Mouse (Mus musculus): ENCODE results near the gene 0610010K14Rik.

The 0610010K14Rik gene

DNA sequence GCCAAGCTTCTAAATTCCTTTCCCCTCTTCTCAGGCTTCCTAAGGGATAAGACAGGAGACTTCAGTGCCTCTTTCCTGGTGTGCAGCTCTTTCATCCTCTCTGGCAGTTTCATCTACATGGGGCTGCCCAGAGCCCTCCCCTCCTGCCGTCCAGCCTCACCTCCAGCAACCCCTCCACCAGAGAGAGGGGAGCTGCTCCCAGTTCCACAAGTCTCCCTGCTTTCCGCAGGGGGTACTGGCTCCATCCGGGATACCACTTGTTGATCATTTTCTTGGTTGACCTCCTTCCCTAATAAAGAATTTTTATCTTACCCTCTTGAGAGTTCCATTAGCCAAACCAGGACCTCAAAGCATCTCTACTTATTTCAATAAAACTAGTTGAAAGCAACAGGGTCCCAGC lies 21.6 kb downstream of the 0610010K14Rik start:
- DNase-seq (ENCODE audit: low spot score in 2 of 2), result no peak

DNA sequence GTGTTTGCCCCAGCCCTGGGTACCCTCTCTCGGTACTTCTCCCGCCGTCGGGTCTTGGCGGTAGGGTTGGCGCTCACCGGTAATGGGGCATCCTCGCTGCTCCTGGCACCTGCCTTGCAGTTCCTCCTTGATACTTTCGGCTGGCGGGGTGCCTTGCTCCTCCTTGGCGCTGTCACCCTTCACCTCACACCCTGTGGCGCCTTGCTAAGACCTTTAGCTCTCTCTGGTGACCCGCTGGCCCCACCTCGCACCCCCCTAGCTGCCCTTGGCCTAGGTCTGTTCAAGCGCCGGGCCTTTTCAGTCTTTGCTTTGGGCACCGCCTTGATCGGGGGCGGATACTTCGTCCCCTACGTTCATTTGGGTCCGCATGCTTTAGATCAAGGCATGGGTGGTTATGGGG lies 22.4 kb downstream of the 0610010K14Rik start:
- DNase-seq (ENCODE audit: low spot score in 2 of 2), result no peak

DNA sequence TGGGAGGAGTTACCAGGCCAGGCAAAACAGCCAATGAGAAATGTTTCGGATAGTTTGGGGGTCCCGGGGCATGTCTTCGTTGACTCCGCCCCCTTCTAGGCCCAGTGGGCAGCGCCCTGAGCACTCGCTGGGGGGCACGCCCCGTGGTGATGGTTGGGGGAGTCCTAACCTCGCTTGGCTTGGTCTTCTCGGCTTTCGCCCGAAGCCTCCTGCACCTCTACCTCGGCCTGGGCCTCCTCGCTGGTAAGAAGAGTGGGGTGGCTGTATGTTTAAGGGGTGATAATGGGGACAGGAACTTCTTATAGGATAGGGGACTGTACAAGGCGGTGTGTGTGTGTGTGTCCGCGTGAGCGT lies 22.9 kb downstream of the 0610010K14Rik start:
- no peak for DNase-seq (ENCODE audit: low spot score in 2 of 2)

- no peak for DNase-seq (ENCODE audit: low spot score in 2 of 2)
These were observed 23.4 kb downstream of the 0610010K14Rik start for GRCm38 (mm10) chr11:70214191-70214855.

GRCm38 (mm10) chr11:70213736-70214135 lies 24.0 kb downstream of the 0610010K14Rik start:
- no peak for DNase-seq (ENCODE audit: low spot score in 2 of 2)

- DNase-seq (ENCODE audit: low spot score in 2 of 2), result peak in 1 of 2 experiments; percentile 73
These were observed 24.8 kb downstream of the 0610010K14Rik start for GRCm38 (mm10) chr11:70212896-70213295.

DNA sequence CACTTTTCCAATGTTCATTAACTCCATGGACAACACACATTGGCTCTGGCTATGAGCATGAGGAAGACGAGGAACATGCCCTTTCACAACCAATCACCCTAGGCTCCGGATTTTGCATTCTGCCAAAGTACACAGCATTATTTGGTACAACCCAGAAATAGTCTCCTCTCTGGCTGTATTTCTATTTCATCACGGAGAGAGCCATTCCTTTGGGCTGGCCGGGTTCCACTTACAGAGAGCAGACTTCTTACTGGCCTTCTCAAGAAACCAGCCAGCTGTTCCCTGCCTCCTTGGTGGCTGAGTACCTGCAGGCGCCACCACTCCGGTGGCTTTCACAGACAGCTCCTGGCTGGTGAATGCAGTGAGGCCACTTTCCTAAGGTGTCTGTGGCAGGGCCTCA lies 25.3 kb downstream of the 0610010K14Rik start, which contains the start of gene Slc16a11:
Gene Slc16a11, plus strand, starts transcription at position 330 of the 400 bp plus-strand sequence.
- no peak for DNase-seq (ENCODE audit: low spot score in 2 of 2)

GRCm38 (mm10) chr11:70211972-70212371 lies 25.7 kb downstream of the 0610010K14Rik start:
- no peak for DNase-seq (ENCODE audit: low spot score in 2 of 2)

DNA sequence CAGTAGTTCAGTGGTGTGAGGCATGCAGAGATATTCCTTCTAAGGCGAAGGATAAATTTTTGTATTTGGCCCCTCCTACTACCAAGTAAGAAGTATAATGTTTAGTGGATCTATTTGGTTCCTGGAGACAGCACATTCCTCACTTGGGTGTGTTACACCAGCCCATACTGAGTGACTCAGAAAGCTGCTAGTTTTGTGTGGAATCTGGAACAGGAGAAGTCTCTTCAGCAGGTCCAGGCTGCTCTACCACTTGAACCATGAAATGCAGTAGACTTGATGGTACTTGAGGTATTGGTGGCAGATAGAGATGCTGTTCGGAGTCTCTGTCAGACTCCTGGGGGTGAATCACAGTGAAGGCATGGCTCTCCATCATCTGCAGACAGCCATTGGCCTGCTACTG lies 27.0 kb downstream of the 0610010K14Rik start:
- DNase-seq (ENCODE audit: low spot score in 2 of 2), result no peak

- DNase-seq (ENCODE audit: low spot score in 2 of 2), result no peak
These were observed 28.8 kb downstream of the 0610010K14Rik start for GRCm38 (mm10) chr11:70208778-70209388.

DNA sequence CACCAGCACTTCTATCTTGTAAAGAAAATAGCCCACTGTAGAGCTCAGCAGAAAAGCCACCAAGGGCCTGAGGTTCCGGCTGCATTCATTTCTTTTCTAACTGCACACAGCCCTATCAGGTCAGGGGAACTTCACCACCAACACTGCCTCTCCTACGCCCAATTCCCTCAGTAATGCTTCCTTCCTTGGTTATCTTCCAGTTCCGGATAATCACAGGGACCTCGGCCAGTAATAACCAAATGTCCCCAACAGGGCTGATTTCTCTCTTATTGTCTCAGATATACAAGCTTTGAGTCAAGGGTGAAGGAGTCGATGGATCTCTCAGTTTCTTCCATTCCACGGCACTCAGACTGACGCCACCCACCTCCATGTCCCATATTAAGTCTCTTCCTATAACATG lies 30.4 kb downstream of the 0610010K14Rik start:
- no peak for DNase-seq (ENCODE audit: low spot score in 2 of 2)

DNA sequence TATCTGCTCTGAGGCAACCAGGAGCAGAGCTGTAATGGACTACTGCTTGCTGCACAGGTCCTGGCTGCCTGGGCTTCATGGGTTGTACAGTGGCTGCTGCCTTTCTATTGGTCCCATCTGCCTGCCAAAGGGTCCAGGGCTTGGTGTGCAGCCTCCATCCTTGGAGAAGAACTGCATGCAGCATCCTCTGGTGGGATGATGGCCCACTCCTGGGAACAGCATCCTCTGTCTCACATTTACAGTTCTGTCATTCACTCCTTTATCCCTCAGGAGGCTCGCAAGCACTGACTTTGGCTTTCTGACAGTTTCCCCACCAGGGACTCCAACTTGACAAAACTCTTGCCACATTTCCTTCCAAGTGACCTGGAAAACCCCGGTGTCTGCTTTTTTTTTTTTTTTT lies 30.9 kb downstream of the 0610010K14Rik start:
- DNase-seq (ENCODE audit: low spot score in 2 of 2), result no peak

GRCm38 (mm10) chr11:70201691-70202090 lies 36.0 kb downstream of the 0610010K14Rik start:
- DNase-seq (ENCODE audit: low spot score in 2 of 2), result peak; percentile 72 to 86

GRCm38 (mm10) chr11:70200036-70200608 lies 37.6 kb downstream of the 0610010K14Rik start:
- DNase-seq (ENCODE audit: low spot score in 2 of 2), result no peak

GRCm38 (mm10) chr11:70199107-70199506 lies 38.6 kb downstream of the 0610010K14Rik start:
- no peak for DNase-seq (ENCODE audit: low spot score in 2 of 2)

GRCm38 (mm10) chr11:70198332-70198731 lies 39.4 kb downstream of the 0610010K14Rik start:
- DNase-seq (ENCODE audit: low spot score in 2 of 2), result no peak

GRCm38 (mm10) chr11:70193354-70194285 lies 44.1 kb downstream of the 0610010K14Rik start:
- DNase-seq (ENCODE audit: low spot score in 2 of 2), result no peak

DNA sequence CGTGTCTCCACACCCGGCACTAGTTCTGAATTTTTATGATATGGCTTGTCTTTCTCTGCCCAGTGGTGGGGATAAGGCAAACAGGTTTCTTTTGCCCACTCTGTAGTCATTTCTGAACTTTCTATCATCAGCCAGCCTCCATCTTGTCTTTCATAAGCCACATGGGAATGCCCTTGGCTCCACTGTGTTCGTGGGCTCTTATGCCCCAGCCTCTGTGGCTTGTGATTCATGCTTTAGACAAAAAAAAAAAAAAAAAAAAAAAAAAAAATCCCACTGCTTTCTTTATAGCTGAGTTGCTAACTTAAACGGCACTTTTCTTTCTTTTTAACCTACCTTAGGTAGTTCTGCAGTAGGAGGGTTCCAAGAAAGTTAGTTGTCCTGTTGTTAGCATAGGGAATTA lies 45.6 kb downstream of the 0610010K14Rik start:
- DNase-seq (ENCODE audit: low spot score in 2 of 2), result no peak

DNA sequence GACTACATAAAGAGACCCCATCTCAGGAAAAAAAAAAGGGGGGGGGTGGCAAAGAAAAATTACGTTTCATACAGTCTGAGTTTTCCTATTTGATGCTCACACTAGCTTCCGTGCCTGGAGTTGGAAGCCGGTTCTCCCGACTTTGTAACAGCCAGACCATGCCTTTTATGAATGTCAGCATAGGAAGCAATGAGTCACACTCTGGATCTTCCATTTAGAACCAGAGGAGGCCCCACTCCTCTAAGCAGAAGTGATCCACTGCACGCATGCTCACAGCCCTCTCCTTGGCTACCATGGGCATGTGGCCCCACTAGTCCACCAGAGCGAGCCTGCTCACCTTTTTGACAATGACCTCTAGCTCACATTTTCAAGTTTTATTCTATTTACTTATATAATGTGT lies 46.5 kb downstream of the 0610010K14Rik start:
- no peak for DNase-seq (ENCODE audit: low spot score in 2 of 2)

- no peak for DNase-seq (ENCODE audit: low spot score in 2 of 2)
These were observed 48.2 kb downstream of the 0610010K14Rik start for GRCm38 (mm10) chr11:70189319-70190134.
